Mouse (Mus musculus) spleen, adult 18-20 months (tissue): ENCODE data around the gene Fuom.
A peak's percentile ranks its signal among the peaks of the same experiment; 100 is the strongest.

Experiments used
- DNase-seq, 2 experiments: peaks; one replicate each; pipeline ENCODE4 v3.0.0; 2022; ENCODE audit warnings: mixed read lengths in 2 of 2

Gene Fuom

GRCm38 (mm10) chr7:140098466-140098865 is 3.8 kb downstream of the Fuom start:
- no peak for DNase-seq

GRCm38 (mm10) chr7:140096055-140096454 is 6.2 kb downstream of the Fuom start:
- DNase-seq, result no peak

- no peak for DNase-seq
These were observed 6.7 kb downstream of the Fuom start for GRCm38 (mm10) chr7:140095556-140095955.

- no peak for DNase-seq
These were observed 7.3 kb downstream of the Fuom start for GRCm38 (mm10) chr7:140094954-140095353.

- no peak for DNase-seq
These were observed 9.2 kb downstream of the Fuom start, which contains the start of gene Prap1 for GRCm38 (mm10) chr7:140092924-140093528. Prap1 (plus strand) TSS chr7:140093395.

GRCm38 (mm10) chr7:140090601-140091000 is 11.6 kb downstream of the Fuom start:
- no peak for DNase-seq

- no peak for DNase-seq
These were observed 20.0 kb downstream of the Fuom start, which contains the start of gene Caly for GRCm38 (mm10) chr7:140082242-140082678. Caly (minus strand) TSS chr7:140082548.

- no peak for DNase-seq
These were observed 20.6 kb downstream of the Fuom start for GRCm38 (mm10) chr7:140081408-140082241.

GRCm38 (mm10) chr7:140080503-140081156 is 21.6 kb downstream of the Fuom start:
- no peak for DNase-seq

GRCm38 (mm10) chr7:140078711-140079110 is 23.5 kb downstream of the Fuom start:
- DNase-seq, result peak; percentile 27 to 58

GRCm38 (mm10) chr7:140077698-140078097 is 24.5 kb downstream of the Fuom start:
- no peak for DNase-seq

GRCm38 (mm10) chr7:140070042-140070711 is 32.1 kb downstream of the Fuom start:
- no peak for DNase-seq

GRCm38 (mm10) chr7:140067397-140067796 is 34.8 kb downstream of the Fuom start:
- DNase-seq, result no peak

- peak; percentile 19 to 67 for DNase-seq
These were observed 39.1 kb downstream of the Fuom start for GRCm38 (mm10) chr7:140063092-140063491.

- DNase-seq, result peak in 1 of 2 experiments; percentile 16
These were observed 39.9 kb downstream of the Fuom start for GRCm38 (mm10) chr7:140062307-140062706.

GRCm38 (mm10) chr7:140061832-140062130 is 40.5 kb downstream of the Fuom start:
- no peak for DNase-seq

GRCm38 (mm10) chr7:140060936-140061831 is 41.1 kb downstream of the Fuom start:
- no peak for DNase-seq

GRCm38 (mm10) chr7:140059601-140060000 is 42.6 kb downstream of the Fuom start:
- DNase-seq, result no peak

GRCm38 (mm10) chr7:140058528-140058927 is 43.7 kb downstream of the Fuom start:
- no peak for DNase-seq

GRCm38 (mm10) chr7:140057413-140058407 is 44.5 kb downstream of the Fuom start:
- DNase-seq, result no peak

GRCm38 (mm10) chr7:140054124-140054523 is 48.1 kb downstream of the Fuom start:
- no peak for DNase-seq
